Mouse (Mus musculus) kidney, embryonic 16.5 days (tissue): ENCODE data around the gene Bmx. TPM values are rescaled to one million over a fixed set of nuclear protein-coding genes. Genes with fewer than 3 reads are reported as not detected.

ENCODE experiments used
- ATAC-seq: fragments of 200-750 bp; cut with Nextera tagmentation; 2 replicates; pipeline ENCODE4 v1.8.0; 2017; ENCODE audit warnings: moderate TSS enrichment; ENCODE audit not compliant: low FRiP score, low TSS enrichment
- H3K27ac ChIP-seq: fragments of 300-500 bp; sonication (generic); 2 replicates; pipeline ENCODE4 v1.5.1; 2014; ENCODE audit warnings: low read length
- H3K27me3 ChIP-seq: fragments of 300-500 bp; sonication (generic); 2 replicates; pipeline ENCODE4 v1.6.1; 2014; ENCODE audit warnings: low read length, control low read depth, mixed read lengths; ENCODE audit not compliant: insufficient read depth
- H3K36me3 ChIP-seq: fragments of 300-500 bp; sonication (generic); 2 replicates; pipeline ENCODE4 v1.6.1; 2014; ENCODE audit warnings: low read length, control low read depth, mixed read lengths; ENCODE audit not compliant: insufficient read depth
- H3K4me1 ChIP-seq: fragments of 300-500 bp; sonication (generic); 2 replicates; pipeline ENCODE4 v1.6.1; 2014; ENCODE audit warnings: low read length, control low read depth, mixed read lengths; ENCODE audit not compliant: insufficient read depth
- H3K4me2 ChIP-seq: fragments of 300-500 bp; sonication (generic); replicated peaks from 2 replicates; pipeline ENCODE4 v1.6.1; 2014; ENCODE audit warnings: low read depth, low read length
- H3K4me3 ChIP-seq: fragments of 300-500 bp; sonication (generic); 2 replicates; pipeline ENCODE4 v1.5.1; 2014; ENCODE audit warnings: mild to moderate bottlenecking, low read length
- H3K9ac ChIP-seq: fragments of 300-500 bp; sonication (generic); replicated peaks from 2 replicates; pipeline ENCODE4 v1.6.1; 2014; ENCODE audit warnings: low read length
- H3K9me3 ChIP-seq: fragments of 300-500 bp; sonication (generic); 2 replicates; pipeline ENCODE4 v1.6.1; 2016; ENCODE audit warnings: low read length, control low read depth
- WGBS: fragments of 180-500 bp; shearing (Covaris S2); extraction: QIAGEN DNeasy Blood & Tissue Kit; methylation state at CpG from one replicate; pipeline ENCODE4 v1.1.7; 2014; 5-methylcytosine and 5-hydroxymethylcytosine counted together
- polyA plus RNA-seq: library from polyadenylated mRNA; unstranded; fragments of >200 nt; fragmentation: Nextera tagmentation; extraction: Ambion mirVana; gene quantifications from 2 replicates; pipeline ENCODE4 v1.2.1, GENCODE M21; 2015

The Bmx gene
- 0.94 and 1.00 TPM in 2 replicates for polyA plus RNA-seq

DNA sequence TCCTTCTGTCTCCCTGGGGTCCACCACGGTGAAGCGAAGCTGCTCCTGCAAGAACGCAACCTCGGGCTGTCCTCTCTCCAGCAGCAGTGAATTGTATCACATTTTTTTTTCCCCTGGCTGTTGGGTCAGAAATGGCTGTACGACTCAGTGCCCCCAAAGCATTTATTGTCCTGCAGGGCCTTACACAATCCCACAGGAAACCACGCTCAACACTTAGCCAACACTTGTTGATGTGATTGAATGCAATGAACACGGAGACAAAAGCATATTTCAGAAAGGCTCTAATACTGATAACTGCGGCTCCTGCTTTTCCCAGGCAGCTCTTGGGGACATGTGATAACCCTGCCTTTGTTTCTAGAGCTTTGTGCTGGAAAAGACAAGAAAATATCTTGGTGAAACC is at the start of gene Bmx:
TSS of gene Bmx (minus strand) at position 137 of the 400 bp plus-strand sequence.
- H3K27ac ChIP-seq = no peak within 1 kb of the TSS
- no peak for ATAC-seq
- H3K9ac ChIP-seq = no peak within 1 kb of the TSS
- no peak within 1 kb of the TSS for H3K4me3 ChIP-seq
- peaks cover 11% of the 10 kb centered on the region for H3K27me3 ChIP-seq
- no peaks in the 10 kb centered on the region for H3K4me1 ChIP-seq
- no peaks in the 10 kb centered on the region for H3K9me3 ChIP-seq
- WGBS = 48% methylated on average over 8 of the region's 8 CpGs
- H3K36me3 ChIP-seq = no peaks in the 10 kb centered on the region
- H3K4me2 ChIP-seq = no peak within 1 kb of the TSS

DNA sequence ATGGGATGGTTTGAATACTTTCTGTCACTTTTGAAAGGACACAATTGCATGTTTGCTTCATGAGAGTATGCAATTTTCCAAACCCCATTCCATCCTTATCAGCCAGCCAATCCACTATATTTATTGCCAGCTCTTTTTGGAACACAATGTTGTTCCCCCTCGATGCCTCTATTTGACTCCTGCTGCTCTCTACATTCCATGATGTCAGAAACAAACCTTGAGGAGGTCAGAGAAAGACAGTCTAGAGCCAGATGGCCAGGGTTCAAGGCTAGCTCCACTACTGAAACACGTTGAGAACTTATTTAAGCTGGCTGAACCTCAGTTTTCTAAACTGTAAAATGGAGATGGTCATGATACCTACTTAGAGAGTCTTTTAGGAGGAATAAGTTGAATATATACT is 48.3 kb upstream of the Bmx start:
- Histone ChIP-seq H3K9ac (no peak overlapping the region), H3K27me3 (no peaks in the 10 kb centered on the region; the same call in 1 of the 2 replicates), H3K9me3 (no peaks in the 10 kb centered on the region), H3K27ac (no peak overlapping the region), H3K4me2 (no peak overlapping the region), H3K4me3 (no peak overlapping the region), H3K4me1 (no peaks in the 10 kb centered on the region), H3K36me3 (no peaks in the 10 kb centered on the region)
- 58% methylated on average over 2 of the region's 2 CpGs for WGBS
- ATAC-seq = no peak

DNA sequence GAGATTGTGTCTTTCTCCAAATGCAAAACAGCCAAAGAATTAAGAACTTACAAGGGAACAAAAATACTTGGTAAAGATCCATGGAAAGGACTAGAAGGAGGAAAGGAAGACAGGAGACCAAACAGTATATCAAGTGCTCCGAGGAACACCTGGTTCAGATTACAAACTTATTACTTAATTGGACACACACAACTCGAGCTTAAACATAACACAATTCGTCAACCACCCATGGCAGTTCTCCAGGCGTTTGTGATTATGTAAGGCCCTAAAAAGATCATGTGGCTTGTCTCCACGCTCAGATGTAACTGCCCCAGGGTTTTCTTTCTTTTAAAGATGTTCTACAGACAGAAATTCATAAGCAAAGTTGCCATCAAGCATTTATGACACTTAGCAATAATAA is 33.2 kb upstream of the Bmx start:
- Histone ChIP-seq H3K27me3 (no peaks in the 10 kb centered on the region), H3K36me3 (no peaks in the 10 kb centered on the region), H3K4me2 (no peak overlapping the region), H3K27ac (no peak overlapping the region), H3K4me1 (no peaks in the 10 kb centered on the region), H3K4me3 (no peak overlapping the region), H3K9me3 (no peaks in the 10 kb centered on the region), H3K9ac (no peak overlapping the region)
- 39% methylated on average over 5 of the region's 5 CpGs for WGBS
- ATAC-seq = no peak

DNA sequence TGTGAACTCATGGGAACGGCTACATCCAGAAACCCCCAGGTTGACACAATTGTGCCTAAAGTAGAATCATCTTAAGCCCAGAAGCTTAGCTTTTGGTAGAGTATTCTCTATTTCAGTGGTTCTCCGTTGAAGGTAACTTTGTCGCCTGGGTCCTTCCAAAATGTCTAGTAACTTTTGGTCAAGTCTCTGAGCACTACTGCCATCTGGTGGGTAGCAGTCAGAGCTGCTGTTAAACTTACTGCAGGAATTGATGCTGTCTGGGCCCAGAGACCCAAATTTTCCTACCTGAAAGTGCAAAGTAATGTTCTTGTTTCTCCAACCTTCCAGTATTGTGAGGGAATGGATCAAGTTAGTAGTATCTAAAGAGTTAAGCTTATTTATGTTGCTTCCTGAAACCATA is 29.1 kb upstream of the Bmx start:
- Histone ChIP-seq H3K9me3 (no peaks in the 10 kb centered on the region), H3K4me3 (no peak overlapping the region), H3K27ac (no peak overlapping the region), H3K4me2 (no peak overlapping the region), H3K27me3 (peaks cover 9% of the 10 kb centered on the region; the same call in 1 of the 2 replicates), H3K9ac (no peak overlapping the region), H3K36me3 (no peaks in the 10 kb centered on the region), H3K4me1 (no peaks in the 10 kb centered on the region)
- no peak for ATAC-seq
- 67% methylated on average over 3 of the region's 3 CpGs for WGBS

DNA sequence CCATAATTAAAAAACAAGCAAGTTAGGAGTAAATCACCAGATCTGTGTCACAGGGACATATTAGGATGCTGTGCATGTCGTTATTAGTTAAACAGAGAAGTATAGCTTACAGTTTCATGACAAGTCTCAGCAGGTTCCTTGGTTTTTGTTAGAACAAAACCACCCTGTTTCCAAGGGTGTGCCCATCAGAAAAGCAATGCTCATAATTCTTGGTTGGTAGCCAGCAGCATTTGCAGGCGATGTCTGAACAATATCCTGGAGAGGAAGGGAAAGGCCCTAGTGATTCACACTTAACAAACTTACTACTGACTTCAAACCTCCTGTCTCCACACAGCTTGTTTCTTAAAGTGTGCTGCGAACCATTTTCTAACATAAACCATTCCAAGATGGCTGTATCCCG is 25.8 kb upstream of the Bmx start:
- no peaks in the 10 kb centered on the region for H3K4me1 ChIP-seq
- H3K36me3 ChIP-seq = no peaks in the 10 kb centered on the region
- H3K4me2 ChIP-seq = no peak overlapping the region
- WGBS = 85% methylated on average over 4 of the region's 4 CpGs
- peaks cover 9% of the 10 kb centered on the region; the same call in 1 of the 2 replicates for H3K27me3 ChIP-seq
- ATAC-seq = no peak
- no peak overlapping the region for H3K4me3 ChIP-seq
- H3K27ac ChIP-seq = no peak overlapping the region
- no peak overlapping the region for H3K9ac ChIP-seq
- no peaks in the 10 kb centered on the region for H3K9me3 ChIP-seq

DNA sequence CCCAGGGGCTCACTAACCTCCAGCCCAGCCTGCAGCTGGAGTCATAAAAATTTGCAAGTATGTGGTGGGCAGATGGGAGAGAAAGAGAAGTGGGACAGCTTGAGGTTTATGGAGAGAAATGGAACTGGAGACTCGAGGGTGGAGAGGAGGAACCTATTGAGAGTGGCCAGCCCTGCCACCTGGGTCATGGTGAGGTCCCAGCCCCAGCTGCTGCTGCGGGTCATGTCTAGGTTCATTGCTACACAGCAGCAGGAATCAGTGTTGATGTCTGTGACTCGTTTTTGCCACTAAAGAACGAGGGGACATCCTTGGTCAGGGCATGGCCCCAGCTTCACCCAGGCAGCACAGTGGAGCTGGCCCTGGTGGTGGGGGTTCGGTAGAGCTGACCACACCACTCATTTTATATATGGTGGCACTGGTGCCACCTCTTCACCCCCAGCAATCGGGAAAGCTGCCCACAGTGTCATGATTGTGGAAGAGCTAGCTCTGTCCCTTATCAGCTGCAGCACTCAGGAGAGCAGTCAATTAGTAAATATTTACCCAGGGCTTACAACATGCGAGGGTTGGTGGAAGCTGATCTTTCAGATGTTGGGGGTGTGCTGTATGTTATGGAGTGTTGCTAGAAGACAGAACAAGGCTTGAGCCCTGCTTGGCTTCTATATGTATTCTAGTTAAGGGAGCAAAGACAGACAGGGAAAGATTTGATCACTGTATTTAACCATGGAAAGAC is 23.1 kb upstream of the Bmx start:
- Histone ChIP-seq H3K4me2 (no peak overlapping the region), H3K27ac (no peak overlapping the region), H3K4me1 (no peaks in the 10 kb centered on the region), H3K9ac (no peak overlapping the region), H3K4me3 (no peak overlapping the region), H3K27me3 (peaks cover 9% of the 10 kb centered on the region; the same call in 1 of the 2 replicates), H3K9me3 (no peaks in the 10 kb centered on the region), H3K36me3 (no peaks in the 10 kb centered on the region)
- WGBS = 63% methylated on average over 7 of the region's 7 CpGs
- ATAC-seq = no peak

DNA sequence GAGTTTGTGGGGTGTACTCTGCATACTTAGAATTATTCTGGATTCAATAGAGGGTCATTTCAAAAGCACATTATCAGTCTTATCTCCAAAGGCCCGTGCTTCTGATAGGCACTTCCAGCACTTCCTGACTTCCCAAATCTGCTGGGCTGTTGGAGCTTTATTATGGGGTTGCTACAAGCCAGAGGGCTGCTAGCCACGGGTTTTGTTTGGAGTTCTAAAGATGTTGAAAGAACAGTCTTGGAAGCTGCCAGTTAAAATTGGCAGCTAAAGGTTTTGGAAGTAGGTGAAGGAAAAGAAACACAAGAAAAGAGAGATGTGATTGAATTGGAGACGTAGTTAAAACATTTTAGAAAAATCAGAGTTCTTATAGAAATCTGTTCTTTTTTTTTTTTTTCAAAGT is 17.5 kb upstream of the Bmx start:
- WGBS = 62% methylated on average over 3 of the region's 3 CpGs

DNA sequence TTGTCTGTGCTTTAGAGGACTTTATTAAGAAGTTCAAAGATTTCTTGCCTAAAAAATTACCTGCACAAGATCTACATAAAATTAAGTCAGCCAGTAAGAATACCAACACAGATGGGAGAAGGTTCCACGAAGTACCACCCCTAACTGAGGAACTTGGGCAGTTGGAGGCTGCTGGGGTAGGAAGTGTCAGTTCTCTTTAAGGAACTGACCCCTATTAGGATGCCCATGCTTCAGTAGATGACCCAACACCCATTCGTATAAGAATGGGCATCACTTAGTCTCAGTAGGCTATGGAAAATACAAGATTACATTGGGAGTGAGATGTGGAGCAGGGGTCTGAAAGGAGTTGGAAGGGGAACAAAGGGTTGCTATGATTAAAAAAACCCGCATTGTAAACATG is 12.6 kb upstream of the Bmx start:
- no peak overlapping the region for H3K4me2 ChIP-seq
- H3K4me3 ChIP-seq = no peak overlapping the region
- no peak overlapping the region for H3K9ac ChIP-seq
- WGBS = 80% methylated on average over 3 of the region's 3 CpGs
- H3K4me1 ChIP-seq = no peaks in the 10 kb centered on the region
- no peaks in the 10 kb centered on the region for H3K9me3 ChIP-seq
- ATAC-seq = no peak
- no peak overlapping the region for H3K27ac ChIP-seq
- peaks cover 14% of the 10 kb centered on the region for H3K27me3 ChIP-seq
- H3K36me3 ChIP-seq = no peaks in the 10 kb centered on the region

More for the DNA sequence above, 17.5 kb upstream of the Bmx start:
- Histone ChIP-seq H3K36me3 (no peaks in the 10 kb centered on the region), H3K27ac (no peak overlapping the region), H3K4me3 (no peak overlapping the region), H3K9ac (no peak overlapping the region), H3K4me2 (no peak overlapping the region), H3K9me3 (no peaks in the 10 kb centered on the region), H3K27me3 (peaks cover 5% of the 10 kb centered on the region; the same call in 1 of the 2 replicates), H3K4me1 (no peaks in the 10 kb centered on the region)
- ATAC-seq = no peak

DNA sequence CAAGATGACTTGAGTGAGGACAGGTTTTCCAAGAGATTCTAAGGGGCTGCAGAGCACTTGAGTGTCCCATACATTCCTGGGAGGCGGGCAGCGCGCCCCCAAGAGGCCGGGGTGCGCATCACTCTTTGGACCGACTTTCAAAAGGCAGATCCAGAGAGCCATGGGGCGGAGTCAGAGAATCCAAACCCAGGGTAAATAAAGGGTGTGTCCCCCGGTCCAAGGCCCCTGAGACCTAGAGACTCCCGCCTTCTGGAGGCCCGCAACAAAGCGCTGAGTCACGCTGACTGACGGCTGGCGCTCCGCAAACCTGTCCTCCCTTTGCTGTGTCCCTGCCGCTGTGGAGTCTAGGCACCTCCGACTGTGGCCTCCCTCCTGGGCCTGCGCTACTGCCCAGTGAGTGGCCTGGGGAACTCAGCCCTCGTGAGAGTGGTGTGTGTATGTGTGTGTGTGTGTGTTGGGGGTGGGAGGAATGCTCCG is 11.3 kb upstream of the Bmx start, which contains the start of gene Pir:
TSS of gene Pir (plus strand) at position 87 of the 477 bp plus-strand sequence.
- no peaks in the 10 kb centered on the region for H3K4me1 ChIP-seq
- H3K9ac ChIP-seq = peak within 1 kb of the TSS; percentile 59
- peaks cover 16% of the 10 kb centered on the region for H3K27me3 ChIP-seq
- ATAC-seq = peak; percentile 88
- H3K9me3 ChIP-seq = no peaks in the 10 kb centered on the region
- peak within 1 kb of the TSS; percentile 43 for H3K4me3 ChIP-seq
- no peaks in the 10 kb centered on the region for H3K36me3 ChIP-seq
- H3K4me2 ChIP-seq = peak within 1 kb of the TSS; percentile 51
- 16% methylated on average over 20 of the region's 20 CpGs for WGBS
- no peak within 1 kb of the TSS for H3K27ac ChIP-seq

DNA sequence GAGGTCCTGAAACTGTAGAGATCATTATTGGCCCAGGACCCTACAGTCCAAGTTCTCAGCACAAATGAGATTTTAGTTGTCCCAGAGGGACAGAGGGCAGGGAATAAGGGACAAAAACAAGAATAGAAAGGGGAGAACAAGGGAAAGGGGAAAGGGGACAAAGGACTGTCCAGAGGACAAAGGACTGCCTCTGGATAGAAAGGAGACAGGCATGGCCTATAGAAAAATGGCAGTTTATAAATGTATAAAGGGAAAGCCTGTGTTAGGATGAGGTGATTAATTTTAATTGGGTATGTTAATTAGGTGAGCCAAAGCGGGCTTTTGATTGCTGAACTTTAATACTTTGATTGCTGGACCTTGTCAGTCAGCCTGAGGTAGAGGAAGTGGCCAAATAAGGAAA is 6.9 kb upstream of the Bmx start:
- no peak overlapping the region for H3K4me2 ChIP-seq
- H3K4me3 ChIP-seq = no peak overlapping the region
- no peaks in the 10 kb centered on the region for H3K9me3 ChIP-seq
- no peaks in the 10 kb centered on the region for H3K4me1 ChIP-seq
- H3K36me3 ChIP-seq = no peaks in the 10 kb centered on the region
- H3K27me3 ChIP-seq = peaks cover 23% of the 10 kb centered on the region
- 15% methylated on average over 1 of the region's 1 CpGs for WGBS
- no peak overlapping the region for H3K27ac ChIP-seq
- no peak for ATAC-seq
- H3K9ac ChIP-seq = no peak overlapping the region
